Mouse (Mus musculus): ENCODE measurements around the gene Nrk. TPM values are rescaled to one million over a fixed set of nuclear protein-coding genes. Genes with fewer than 3 reads are reported as not detected.
A peak's percentile ranks its signal among the peaks of the same experiment; 100 is the strongest.

Gene Nrk
- polyA plus RNA-seq, 2 experiments: 1.4 to 1.9 TPM

GRCm38 (mm10) chrX:139026532-139027097, 112.4 kb downstream of the Nrk start:
- 49% methylated on average over 3 of the region's 3 CpGs for WGBS (ENCODE audit: insufficient replicate concordance)
- H3K9ac ChIP-seq (replicated peaks): no peak overlapping the region
- no peaks in the 10 kb centered on the region for H3K27me3 ChIP-seq (ENCODE audit: control insufficient read depth, insufficient read depth, low read length)
- H3K4me1 ChIP-seq (replicated peaks; ENCODE audit: control insufficient read depth in 2 of 2, insufficient read depth in 2 of 2, low read length in 1 of 2): no peaks in the 10 kb centered on the region
- no peaks in the 10 kb centered on the region for H3K36me3 ChIP-seq (replicated peaks; ENCODE audit: control insufficient read depth, insufficient read depth, low read depth)
- no peaks in the 10 kb centered on the region for H3K9me3 ChIP-seq (ENCODE audit: control insufficient read depth, low read length)
- H3K27ac ChIP-seq: no peak overlapping the region
- no peak overlapping the region for H3K4me3 ChIP-seq (ENCODE audit: insufficient read depth in 1 of 2, low read depth in 2 of 2, low read length in 2 of 2)
- TF ChIP-seq CTCF (IDR thresholded peaks at IDR 0.05; ENCODE audit: low read depth) (no peak), EP300 (IDR thresholded peaks at IDR 0.05; ENCODE audit: low read depth) (no peak)
- ATAC-seq (ENCODE audit: insufficient read depth) (no peak), DNase-seq (ENCODE audit: low read depth in 3 of 3, low spot score in 3 of 3) (no peak)
- H3K4me2 ChIP-seq (ENCODE audit: low read depth): no peak overlapping the region

DNA sequence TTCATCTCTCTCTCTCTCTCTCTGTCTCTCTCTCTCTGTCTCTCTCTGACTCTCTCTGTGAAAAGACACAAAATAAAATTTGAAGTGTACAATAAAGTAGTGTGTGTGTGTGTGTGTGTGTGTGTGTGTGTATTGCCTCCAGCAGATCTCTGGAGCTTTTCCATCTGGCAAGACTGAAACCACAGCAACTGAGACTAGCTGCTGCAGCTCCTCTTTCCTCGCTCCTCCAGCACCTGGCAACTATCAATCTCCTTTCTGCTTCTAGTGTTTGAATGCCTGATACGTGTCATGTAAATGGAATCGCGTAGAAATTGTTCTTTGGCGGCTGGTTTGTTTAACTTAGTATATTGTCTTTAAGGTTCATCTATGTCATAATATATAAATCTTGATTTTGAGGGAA, 113.1 kb downstream of the Nrk start:
- no peaks in the 10 kb centered on the region for H3K27me3 ChIP-seq (ENCODE audit: control insufficient read depth, insufficient read depth, low read length)
- no peaks in the 10 kb centered on the region for H3K9me3 ChIP-seq (ENCODE audit: control insufficient read depth, low read length)
- TF ChIP-seq CTCF (IDR thresholded peaks at IDR 0.05; ENCODE audit: low read depth) (no peak), EP300 (IDR thresholded peaks at IDR 0.05; ENCODE audit: low read depth) (no peak)
- no peak overlapping the region for H3K9ac ChIP-seq (replicated peaks)
- H3K27ac ChIP-seq: no peak overlapping the region
- H3K4me1 ChIP-seq (replicated peaks; ENCODE audit: control insufficient read depth in 2 of 2, insufficient read depth in 2 of 2, low read length in 1 of 2): no peaks in the 10 kb centered on the region
- DNase-seq (ENCODE audit: low read depth in 3 of 3, low spot score in 3 of 3): no peak
- 60% methylated on average over 5 of the region's 5 CpGs for WGBS (ENCODE audit: insufficient replicate concordance)
- H3K4me3 ChIP-seq (ENCODE audit: insufficient read depth in 1 of 2, low read depth in 2 of 2, low read length in 2 of 2): no peak overlapping the region
- no peak overlapping the region for H3K4me2 ChIP-seq (ENCODE audit: low read depth)
- H3K36me3 ChIP-seq (replicated peaks; ENCODE audit: control insufficient read depth, insufficient read depth, low read depth): no peaks in the 10 kb centered on the region
- no peak for ATAC-seq (ENCODE audit: insufficient read depth)

DNA sequence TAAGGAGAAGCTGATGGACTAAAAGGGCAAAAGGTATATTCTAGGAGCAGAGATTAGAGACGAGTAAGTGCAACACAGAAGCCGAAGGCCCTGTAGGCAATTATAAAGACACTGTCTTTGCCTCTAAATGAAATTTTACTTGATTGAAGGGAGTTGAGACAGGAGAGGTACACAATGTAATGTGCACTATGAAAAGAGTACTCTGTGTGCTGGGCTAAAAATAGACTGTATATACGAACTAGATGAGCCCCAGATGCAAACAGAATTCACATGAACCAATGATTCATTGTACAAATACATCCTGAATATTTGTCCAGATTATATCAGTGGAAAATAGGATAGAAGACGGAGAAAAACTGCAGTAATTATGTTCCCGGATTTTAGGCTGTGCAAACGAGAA, 113.7 kb downstream of the Nrk start:
- H3K4me1 ChIP-seq (replicated peaks; ENCODE audit: control insufficient read depth in 2 of 2, insufficient read depth in 2 of 2, low read length in 1 of 2): no peaks in the 10 kb centered on the region
- no peak overlapping the region for H3K4me2 ChIP-seq (ENCODE audit: low read depth)
- H3K27me3 ChIP-seq (ENCODE audit: control insufficient read depth, insufficient read depth, low read length): no peaks in the 10 kb centered on the region
- DNase-seq (ENCODE audit: low read depth in 3 of 3, low spot score in 3 of 3) (no peak), ATAC-seq (ENCODE audit: insufficient read depth) (no peak)
- TF ChIP-seq CTCF (IDR thresholded peaks at IDR 0.05; ENCODE audit: low read depth) (no peak), EP300 (IDR thresholded peaks at IDR 0.05; ENCODE audit: low read depth) (no peak)
- no peak overlapping the region for H3K4me3 ChIP-seq (ENCODE audit: insufficient read depth in 1 of 2, low read depth in 2 of 2, low read length in 2 of 2)
- no peak overlapping the region for H3K27ac ChIP-seq
- no peak overlapping the region for H3K9ac ChIP-seq (replicated peaks)
- H3K36me3 ChIP-seq (replicated peaks; ENCODE audit: control insufficient read depth, insufficient read depth, low read depth): no peaks in the 10 kb centered on the region
- 51% methylated on average over 6 of the region's 6 CpGs for WGBS (ENCODE audit: insufficient replicate concordance)
- H3K9me3 ChIP-seq (ENCODE audit: control insufficient read depth, low read length): no peaks in the 10 kb centered on the region

- 63% methylated on average over 1 of the region's 1 CpGs for WGBS (ENCODE audit: insufficient replicate concordance)
Observed at GRCm38 (mm10) chrX:139037666-139038065, 123.4 kb downstream of the Nrk start.

DNA sequence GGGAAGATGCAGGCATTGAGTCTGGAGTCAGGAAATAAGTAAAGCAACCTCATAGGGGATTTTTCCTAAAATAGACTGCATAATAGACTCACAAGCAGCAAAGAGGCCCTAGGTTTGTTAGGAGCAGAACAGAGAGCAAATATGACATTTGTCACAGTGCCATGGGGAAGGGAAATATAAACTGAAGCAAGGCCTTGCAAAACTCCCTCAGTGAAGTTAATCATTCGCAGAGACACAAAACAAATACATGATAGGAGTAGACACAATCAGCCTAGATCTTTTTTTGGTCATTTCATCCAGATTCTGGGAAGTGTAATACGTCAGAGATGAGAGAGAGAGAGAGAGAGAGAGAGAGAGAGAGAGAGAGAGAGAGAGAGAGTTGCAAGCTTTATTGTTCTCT, 125.1 kb downstream of the Nrk start:
- no peak overlapping the region for H3K4me3 ChIP-seq (ENCODE audit: insufficient read depth in 1 of 2, low read depth in 2 of 2, low read length in 2 of 2)
- no peak overlapping the region for H3K4me2 ChIP-seq (ENCODE audit: low read depth)
- peak in 2 of 3 experiments; percentile 1 to 3 for DNase-seq (ENCODE audit: low read depth in 3 of 3, low spot score in 3 of 3)
- no peaks in the 10 kb centered on the region for H3K36me3 ChIP-seq (replicated peaks; ENCODE audit: control insufficient read depth, insufficient read depth, low read depth)
- TF ChIP-seq EP300 (IDR thresholded peaks at IDR 0.05; ENCODE audit: low read depth): no peak
- no peak overlapping the region for H3K9ac ChIP-seq (replicated peaks)
- H3K27me3 ChIP-seq (ENCODE audit: control insufficient read depth, insufficient read depth, low read length): no peaks in the 10 kb centered on the region
- 31% methylated on average over 2 of the region's 2 CpGs for WGBS (ENCODE audit: insufficient replicate concordance)
- peak; percentile 21; the same call in 1 of the 2 replicates for ATAC-seq (ENCODE audit: insufficient read depth)
- no peaks in the 10 kb centered on the region for H3K4me1 ChIP-seq (replicated peaks; ENCODE audit: control insufficient read depth in 2 of 2, insufficient read depth in 2 of 2, low read length in 1 of 2)
- H3K27ac ChIP-seq: no peak overlapping the region
- no peaks in the 10 kb centered on the region for H3K9me3 ChIP-seq (ENCODE audit: control insufficient read depth, low read length)

More at GRCm38 (mm10) chrX:139037666-139038065, 123.4 kb downstream of the Nrk start:
- no peaks in the 10 kb centered on the region for H3K36me3 ChIP-seq (replicated peaks; ENCODE audit: control insufficient read depth, insufficient read depth, low read depth)
- H3K9me3 ChIP-seq (ENCODE audit: control insufficient read depth, low read length): no peaks in the 10 kb centered on the region
- no peak for ATAC-seq (ENCODE audit: insufficient read depth)
- H3K9ac ChIP-seq (replicated peaks): no peak overlapping the region
- no peaks in the 10 kb centered on the region for H3K27me3 ChIP-seq (ENCODE audit: control insufficient read depth, insufficient read depth, low read length)
- no peak overlapping the region for H3K4me2 ChIP-seq (ENCODE audit: low read depth)
- no peak overlapping the region for H3K4me3 ChIP-seq (ENCODE audit: insufficient read depth in 1 of 2, low read depth in 2 of 2, low read length in 2 of 2)
- no peaks in the 10 kb centered on the region for H3K4me1 ChIP-seq (replicated peaks; ENCODE audit: control insufficient read depth in 2 of 2, insufficient read depth in 2 of 2, low read length in 1 of 2)
- no peak overlapping the region for H3K27ac ChIP-seq
- DNase-seq (ENCODE audit: low read depth in 3 of 3, low spot score in 3 of 3): no peak
- TF ChIP-seq EP300 (IDR thresholded peaks at IDR 0.05; ENCODE audit: low read depth): no peak
- no peak for TF ChIP-seq CTCF (IDR thresholded peaks at IDR 0.05; ENCODE audit: low read depth)
